Mouse (Mus musculus) left cerebral cortex, adult 9 months (tissue): ENCODE data around the gene 1700020A23Rik.

Experiments used
- DNase-seq, 2 experiments: peaks; one replicate each; pipeline ENCODE4 v3.0.0; 2022; ENCODE audit warnings: low spot score in 2 of 2

Gene 1700020A23Rik

DNA sequence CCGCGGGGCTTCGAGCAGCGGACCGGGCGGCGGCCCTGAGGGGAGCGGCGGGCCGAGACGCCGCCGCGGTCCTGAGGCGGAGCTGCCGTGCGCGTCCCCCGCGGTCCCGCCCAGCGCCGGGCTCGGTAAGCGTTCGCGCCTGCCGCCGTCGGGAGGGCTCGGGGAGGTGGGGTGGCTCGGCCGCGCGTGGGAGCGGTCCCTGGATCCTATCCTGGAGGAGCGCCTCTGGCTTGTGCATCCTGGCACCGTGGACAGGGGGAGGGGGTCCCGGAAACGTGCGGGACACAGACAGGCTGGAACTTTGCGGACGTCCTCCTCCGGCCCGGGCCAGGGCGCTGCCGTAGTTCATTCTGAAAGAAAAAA is 45.4 kb downstream of the 1700020A23Rik start:
- peak; percentile 44 to 67 for DNase-seq

DNA sequence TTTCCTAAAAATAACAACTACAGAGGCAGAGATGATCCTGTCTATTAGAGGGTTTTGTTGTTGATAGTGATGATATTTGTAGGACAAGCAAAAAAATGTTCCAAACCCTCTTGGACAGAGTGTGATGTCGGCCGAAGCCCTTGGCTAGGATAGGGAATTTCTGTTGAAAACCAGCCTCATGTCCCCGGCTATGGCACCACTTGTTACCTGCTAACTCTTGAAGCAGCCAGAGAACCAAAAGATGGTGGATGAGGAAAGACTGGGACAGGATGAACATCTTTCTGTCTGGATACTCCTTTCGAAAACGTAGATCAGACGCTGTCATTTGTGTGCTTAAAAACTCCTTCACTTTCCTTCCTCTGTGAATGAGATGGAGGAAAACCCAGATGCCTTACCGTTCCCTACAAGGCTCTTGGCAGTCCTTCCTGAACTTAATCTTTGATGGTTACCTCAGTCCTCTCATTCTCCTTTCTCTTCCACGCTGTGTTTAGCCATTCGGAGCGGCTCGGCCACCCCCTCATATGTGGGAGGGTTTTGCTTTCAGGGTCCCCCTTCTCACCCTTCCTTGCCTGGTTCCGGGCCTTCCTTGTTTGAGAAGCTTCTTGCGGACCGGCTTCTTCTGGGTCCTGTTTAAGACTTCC is 46.1 kb downstream of the 1700020A23Rik start:
- DNase-seq, result peak in 1 of 2 experiments; percentile 32

DNA sequence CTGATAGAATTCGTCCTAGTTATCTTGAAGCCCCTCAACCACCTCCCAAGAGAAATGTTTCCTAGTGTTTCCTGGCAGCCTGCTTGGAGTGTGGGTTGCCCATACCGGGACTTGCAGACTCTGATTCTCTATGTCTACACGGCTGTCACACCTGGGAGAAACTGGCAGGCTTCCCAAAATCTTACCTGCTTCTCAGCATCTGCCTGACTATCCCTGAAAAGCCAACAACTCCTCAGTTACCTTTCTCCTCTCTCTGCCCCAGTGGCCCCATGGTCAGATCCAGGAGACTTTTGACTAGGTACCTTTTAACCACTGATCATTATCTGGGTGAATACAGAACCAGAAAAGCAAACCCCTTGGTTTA is 46.6 kb downstream of the 1700020A23Rik start:
- DNase-seq, result no peak

DNA sequence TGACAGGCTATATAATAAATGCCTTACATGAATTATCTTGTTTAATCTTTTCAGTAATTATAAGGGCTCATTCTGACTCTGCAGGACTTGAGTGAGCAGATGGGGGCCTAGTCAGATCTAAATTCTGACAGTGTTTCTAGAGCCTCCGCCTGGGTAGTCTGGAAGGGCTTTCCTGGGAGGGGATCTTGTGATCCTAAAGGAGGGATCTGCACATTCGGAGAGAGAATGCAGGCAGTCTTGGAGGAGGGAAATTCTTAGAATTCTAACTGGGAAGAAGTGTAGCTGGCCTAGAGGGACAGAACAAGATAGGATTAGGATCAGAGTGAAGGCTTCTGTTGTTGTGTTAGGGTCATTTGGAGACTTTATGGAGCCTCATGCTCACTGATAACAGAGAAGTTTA is 47.2 kb downstream of the 1700020A23Rik start:
- DNase-seq, result no peak

DNA sequence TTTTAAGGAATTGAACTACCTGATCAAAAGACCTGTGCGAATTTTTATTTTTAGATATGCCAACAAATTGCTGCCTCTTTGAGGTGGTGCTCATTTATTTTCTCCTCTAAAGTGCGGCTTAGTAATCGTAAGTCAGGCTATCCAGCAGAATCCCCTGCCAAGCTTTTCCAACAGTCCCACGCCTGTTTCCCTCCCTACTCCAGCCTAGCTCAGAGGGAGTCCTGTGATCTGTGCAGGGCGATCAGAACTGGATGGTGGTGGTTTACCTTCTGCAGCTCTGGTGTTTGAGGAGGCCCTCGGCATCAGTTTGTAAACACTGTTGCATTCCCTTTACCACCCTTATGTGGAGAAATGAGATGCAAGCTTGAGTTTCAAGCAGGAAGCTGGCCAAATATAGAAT is 48.4 kb downstream of the 1700020A23Rik start:
- peak in 1 of 2 experiments; percentile 38 for DNase-seq

DNA sequence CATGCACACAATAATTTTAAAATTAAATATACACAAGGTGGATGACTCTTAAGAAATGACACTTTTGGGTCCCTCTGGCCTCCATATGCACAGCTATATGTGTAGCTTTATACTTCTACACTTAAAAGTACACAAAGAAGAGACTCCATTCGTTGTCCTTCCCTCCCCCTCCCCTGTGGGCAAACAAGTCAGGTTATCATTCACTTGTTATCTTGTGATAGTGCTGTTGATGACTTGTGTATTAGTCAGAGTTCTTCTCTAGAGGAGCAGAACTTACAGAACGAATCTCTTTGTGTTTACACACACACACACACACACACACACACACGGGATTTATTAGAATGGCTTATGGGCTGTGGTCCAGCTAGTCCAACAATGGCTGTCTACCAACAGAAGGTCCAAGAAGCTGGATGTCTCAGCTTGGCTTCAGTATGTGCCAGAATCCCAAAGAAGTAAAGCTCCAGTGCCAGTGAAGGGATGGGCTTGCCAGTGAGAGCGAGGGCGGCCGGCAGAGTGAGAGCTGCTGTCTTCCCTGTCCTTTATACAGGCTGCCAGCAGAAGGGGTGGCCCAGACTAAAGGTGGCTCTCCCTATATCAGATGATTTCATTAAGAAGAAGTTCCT is 49.8 kb downstream of the 1700020A23Rik start:
- peak in 1 of 2 experiments; percentile 42 for DNase-seq
